In the genomic region with DNA sequence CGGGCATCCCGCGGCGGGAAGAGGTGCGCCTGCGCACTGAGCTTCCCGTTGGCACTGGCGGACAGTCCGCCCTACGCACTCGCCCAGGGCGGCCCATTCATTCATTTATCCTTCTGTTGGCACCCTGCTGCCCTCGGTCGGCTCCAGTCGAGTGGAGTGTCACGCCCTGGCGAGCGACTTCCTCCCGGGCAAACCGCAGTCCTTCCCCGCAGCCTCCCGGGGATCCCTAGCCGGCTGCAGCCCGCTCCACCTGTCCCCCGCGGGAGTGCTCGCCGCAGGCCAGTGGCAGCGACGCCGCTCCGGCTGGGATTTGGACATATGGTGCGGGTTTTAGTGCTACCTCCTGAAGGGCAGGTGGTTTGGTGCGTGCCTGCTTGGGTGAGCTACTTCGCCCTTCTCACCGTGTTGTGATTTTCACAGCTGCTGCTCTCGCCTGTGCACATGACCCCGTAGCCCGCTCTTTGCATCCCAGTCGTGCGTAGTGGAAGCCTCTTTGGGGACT, we compare ENCODE assay signal across 8 mouse cellular contexts. TPM values are rescaled to one million over a fixed set of nuclear protein-coding genes. Genes with fewer than 3 reads are reported as not detected.
DNase-seq lines count a peak whose midpoint lies in the region; ATAC-seq and TF ChIP-seq lines count a peak whose summit lies in the region.

No protein-coding gene starts in this region.

- H3K4me2 ChIP-seq in heart, embryonic 16.5 days (ENCODE audit: low read depth, low read length) = peak overlapping the region; percentile 77

- TF ChIP-seq POLR2A in bone marrow, adult 2 months (IDR thresholded peaks at IDR 0.05; ENCODE audit: borderline replicate concordance, control insufficient read depth, low read depth, low read length) = no peak; the same call in 1 of the 2 replicates

- ATAC-seq in heart, embryonic 16.5 days (replicated peaks; ENCODE audit: extremely low read depth, insufficient read depth, low FRiP score) = peak; percentile 76
- peak; percentile 89 for ATAC-seq in megakaryocyte-erythroid progenitor cell, adult 5-6 weeks (replicated peaks; ENCODE audit: low FRiP score, low TSS enrichment, poor library complexity, severe bottlenecking)

- H3K9ac ChIP-seq in heart, embryonic 16.5 days (ENCODE audit: low read length) = peak overlapping the region; percentile 89

- WGBS in heart, embryonic 16.5 days = under 1% methylated on average over 41 of the region's 41 CpGs
- 1% methylated on average over 41 of the region's 41 CpGs for WGBS in bone marrow, adult 2 months
- WGBS in hindbrain, embryonic 10.5 days = under 1% methylated on average over 41 of the region's 41 CpGs

- no peak for DNase-seq in heart, adult 9 months (ENCODE audit: low spot score in 2 of 2)
- DNase-seq in hindbrain, embryonic 10.5 days (ENCODE audit: low spot score) = no peak
- DNase-seq in retina, embryonic 14.5 days (ENCODE audit: low spot score) = no peak
- no peak for DNase-seq in kidney, adult 18-20 months
- no peak for DNase-seq in layer of hippocampus, adult 9-10 months (ENCODE audit: low spot score)

- peaks cover 8% of the 10 kb centered on the region for H3K4me1 ChIP-seq in heart, embryonic 16.5 days (ENCODE audit: control insufficient read depth, insufficient read depth, low read length)
- H3K4me1 ChIP-seq in bone marrow, adult 2 months (ENCODE audit: control insufficient read depth, insufficient read depth, low read length) = peaks cover 2% of the 10 kb centered on the region; the same call in 1 of the 2 replicates
- peaks cover 18% of the 10 kb centered on the region for H3K4me1 ChIP-seq in hindbrain, embryonic 10.5 days (replicated peaks)

- H3K27ac ChIP-seq in heart, embryonic 16.5 days (ENCODE audit: low read length) = peak overlapping the region; percentile 68
- H3K27ac ChIP-seq in bone marrow, adult 2 months (ENCODE audit: control insufficient read depth, insufficient read depth, low read depth, low read length, poor library complexity) = peak overlapping the region; percentile 46
- H3K27ac ChIP-seq in hindbrain, embryonic 10.5 days = peak overlapping the region; percentile 96

- no peaks in the 10 kb centered on the region for H3K27me3 ChIP-seq in heart, embryonic 16.5 days (ENCODE audit: control insufficient read depth, insufficient read depth, low read length)
- no peaks in the 10 kb centered on the region; the same call in 1 of the 2 replicates for H3K27me3 ChIP-seq in hindbrain, embryonic 10.5 days (ENCODE audit: insufficient read depth, poor library complexity, severe bottlenecking)

- peaks cover 4% of the 10 kb centered on the region for H3K9me3 ChIP-seq in heart, embryonic 16.5 days (replicated peaks; ENCODE audit: control insufficient read depth, low read length)
- no peaks in the 10 kb centered on the region for H3K9me3 ChIP-seq in hindbrain, embryonic 10.5 days

- peaks cover 6% of the 10 kb centered on the region; the same call in 1 of the 2 replicates for H3K36me3 ChIP-seq in heart, embryonic 16.5 days (ENCODE audit: control insufficient read depth, insufficient read depth)
- peaks cover 30% of the 10 kb centered on the region for H3K36me3 ChIP-seq in hindbrain, embryonic 10.5 days

- peak overlapping the region; percentile 95 for H3K4me3 ChIP-seq in heart, embryonic 16.5 days (ENCODE audit: low read length)
- H3K4me3 ChIP-seq in bone marrow, adult 2 months (replicated peaks; ENCODE audit: control insufficient read depth, low read depth, low read length) = peak overlapping the region; percentile 79
- peak overlapping the region; percentile 96 for H3K4me3 ChIP-seq in hindbrain, embryonic 10.5 days

- no peak for TF ChIP-seq CTCF in bone marrow, adult 2 months (IDR thresholded peaks at IDR 0.05; ENCODE audit: control insufficient read depth, insufficient read depth, low read length)

RNA-seq across cellular contexts. Expression of a gene that starts 0.4 kb away (rescaled TPM):
- 24.1 and 29.2 TPM in 2 replicates for polyA plus RNA-seq in heart, embryonic 16.5 days (2015; fragmentation: Nextera tagmentation; extraction: Ambion mirVana)
- 23.6 and 30.9 TPM in 2 replicates for polyA plus RNA-seq in bone marrow, adult 2 months (2011; ENCODE audit: insufficient read depth, insufficient read length, low replicate concordance, missing spikeins)
- polyA plus RNA-seq in hindbrain, embryonic 10.5 days (2016; fragmentation: Nextera tagmentation; extraction: Ambion mirVana) = 40.2 and 62.9 TPM in 2 replicates
- total RNA-seq in megakaryocyte-erythroid progenitor cell, adult 5-6 weeks (2014; fragmentation: Nextera tagmentation) = 44.2 and 51.0 TPM in 2 replicates
- 27.8 and 40.3 TPM in 2 replicates for total RNA-seq in megakaryocyte-erythroid progenitor cell, adult 5-6 weeks (2017)

RNA-seq across cellular contexts. Expression of a gene that starts 38.4 kb away (rescaled TPM):
- polyA plus RNA-seq in heart, embryonic 16.5 days (2015; fragmentation: Nextera tagmentation; extraction: Ambion mirVana) = 0.30 and 0.32 TPM in 2 replicates
- polyA plus RNA-seq in bone marrow, adult 2 months (2011; ENCODE audit: insufficient read depth, insufficient read length, low replicate concordance, missing spikeins) = not detected in 2 replicates
- 3.5 and 3.6 TPM in 2 replicates for polyA plus RNA-seq in hindbrain, embryonic 10.5 days (2016; fragmentation: Nextera tagmentation; extraction: Ambion mirVana)
- total RNA-seq in megakaryocyte-erythroid progenitor cell, adult 5-6 weeks (2014; fragmentation: Nextera tagmentation) = 0.79 TPM in 1 of 2 replicates, not detected in the other
- total RNA-seq in megakaryocyte-erythroid progenitor cell, adult 5-6 weeks (2017) = 0.88 TPM in 1 of 2 replicates, not detected in the other

Comparison
In these comparisons a context has a peak if more than half of its experiments do, and no peak if none do; other contexts are left out.
1. H3K27ac ChIP-seq: peak in every context shown above with its lines; median percentile 96 in hindbrain, embryonic 10.5 days; 68 in heart, embryonic 16.5 days; 46 in bone marrow, adult 2 months.